In genomic region chr11:63708412-63708811, GRCm38 (mm10) we compare ENCODE assay signal across 13 mouse cellular contexts.
DNase-seq lines count a peak whose midpoint lies in the region; ATAC-seq and TF ChIP-seq lines count a peak whose summit lies in the region.
"Had no signal": no experiment of that assay in that cellular context is flagged by ENCODE, and none has a peak within 500 bp of the region (broad histone marks: within the 10 kb centered on the region; RNA-seq: fewer than 3 reads in every experiment).

No protein-coding gene starts in this region.

- H3K4me2 ChIP-seq in embryonic facial prominence, embryonic 14.5 days (ENCODE audit: low read depth, low read length), result no peak overlapping the region
- H3K4me2 ChIP-seq in midbrain, postnatal 0 days (ENCODE audit: low read depth, low read length, poor library complexity, severe bottlenecking), result no peak overlapping the region
- no peak overlapping the region for H3K4me2 ChIP-seq in midbrain, embryonic 11.5 days
- H3K4me2 ChIP-seq: embryonic facial prominence, embryonic 15.5 days had no signal

- H3K9me3 ChIP-seq in embryonic facial prominence, embryonic 14.5 days (ENCODE audit: control insufficient read depth, low read length), result no peaks in the 10 kb centered on the region
- H3K9me3 ChIP-seq in embryonic facial prominence, embryonic 10.5 days, result no peaks in the 10 kb centered on the region
- no peaks in the 10 kb centered on the region for H3K9me3 ChIP-seq in midbrain, postnatal 0 days (ENCODE audit: low read length)
- H3K9me3 ChIP-seq in midbrain, embryonic 11.5 days (ENCODE audit: control insufficient read depth, low read length), result no peaks in the 10 kb centered on the region
- H3K9me3 ChIP-seq: embryonic facial prominence, embryonic 15.5 days; hindbrain, embryonic 10.5 days had no signal

- no peaks in the 10 kb centered on the region for H3K36me3 ChIP-seq in embryonic facial prominence, embryonic 14.5 days (ENCODE audit: control insufficient read depth, insufficient read depth, low read length)
- no peaks in the 10 kb centered on the region for H3K36me3 ChIP-seq in embryonic facial prominence, embryonic 10.5 days (replicated peaks)
- no peaks in the 10 kb centered on the region for H3K36me3 ChIP-seq in midbrain, postnatal 0 days (ENCODE audit: insufficient read depth, low read length)
- H3K36me3 ChIP-seq in midbrain, embryonic 11.5 days (ENCODE audit: control insufficient read depth, insufficient read depth, low read length), result no peaks in the 10 kb centered on the region
- H3K36me3 ChIP-seq: embryonic facial prominence, embryonic 15.5 days; hindbrain, embryonic 10.5 days had no signal

- H3K27ac ChIP-seq in embryonic facial prominence, embryonic 14.5 days (replicated peaks; ENCODE audit: low read depth, low read length), result no peak overlapping the region
- no peak overlapping the region for H3K27ac ChIP-seq in embryonic facial prominence, embryonic 10.5 days (replicated peaks)
- no peak overlapping the region for H3K27ac ChIP-seq in midbrain, postnatal 0 days (ENCODE audit: low read depth, low read length)
- no peak overlapping the region for H3K27ac ChIP-seq in midbrain, embryonic 11.5 days (ENCODE audit: low read depth, low read length)
- H3K27ac ChIP-seq: embryonic facial prominence, embryonic 15.5 days; hindbrain, embryonic 10.5 days; macrophage had no signal

- H3K9ac ChIP-seq in embryonic facial prominence, embryonic 14.5 days (ENCODE audit: low read depth, low read length), result no peak overlapping the region
- no peak overlapping the region for H3K9ac ChIP-seq in midbrain, postnatal 0 days (replicated peaks; ENCODE audit: low read length, poor library complexity, severe bottlenecking)
- H3K9ac ChIP-seq in midbrain, embryonic 11.5 days (ENCODE audit: low read length), result no peak overlapping the region
- H3K9ac ChIP-seq: embryonic facial prominence, embryonic 15.5 days had no signal

- TF ChIP-seq CTCF in midbrain, postnatal 0 days (IDR thresholded peaks at IDR 0.05), result no peak

- DNase-seq in embryonic facial prominence, embryonic 14.5 days (ENCODE audit: low spot score), result peak; percentile 45
- DNase-seq in embryonic facial prominence, embryonic 10.5 days (ENCODE audit: low spot score), result no peak
- DNase-seq in midbrain, postnatal 0 days (ENCODE audit: low spot score), result peak; percentile 62
- no peak for DNase-seq in midbrain, embryonic 11.5 days (ENCODE audit: low spot score, missing footprints)
- DNase-seq in left cerebral cortex, postnatal 4 days, result peak; percentile 79
- peak; percentile 77 for DNase-seq in right cerebral cortex, postnatal 4 days
- no peak for DNase-seq in thymus, postnatal 36 days
- no peak for DNase-seq in embryo, embryonic 10.5 days (ENCODE audit: low spot score)
- DNase-seq: kidney, postnatal 36 days had no signal

- intact Hi-C loops in left cerebral cortex, postnatal 4 days (cut with DNase I), result no loop called here

- 52% methylated on average over 4 of the region's 4 CpGs for WGBS in embryonic facial prominence, embryonic 14.5 days
- WGBS in embryonic facial prominence, embryonic 10.5 days, result 82% methylated on average over 4 of the region's 4 CpGs
- 73% methylated on average over 4 of the region's 4 CpGs for WGBS in midbrain, postnatal 0 days
- WGBS in midbrain, embryonic 11.5 days, result 79% methylated on average over 4 of the region's 4 CpGs

- no peak overlapping the region for H3K4me3 ChIP-seq in embryonic facial prominence, embryonic 14.5 days (ENCODE audit: low read depth, low read length)
- H3K4me3 ChIP-seq in embryonic facial prominence, embryonic 10.5 days, result no peak overlapping the region
- H3K4me3 ChIP-seq in midbrain, postnatal 0 days (ENCODE audit: low read depth, low read length), result no peak overlapping the region
- H3K4me3 ChIP-seq in midbrain, embryonic 11.5 days (ENCODE audit: low read depth, low read length), result no peak overlapping the region
- H3K4me3 ChIP-seq: embryonic facial prominence, embryonic 15.5 days; hindbrain, embryonic 10.5 days had no signal

- 0 out of 2 replicates have a peak, but pooled peaks cover 17% of the 10 kb centered on the region for H3K4me1 ChIP-seq in embryonic facial prominence, embryonic 14.5 days (ENCODE audit: control insufficient read depth, insufficient read depth, low read length)
- peaks cover 50% of the 10 kb centered on the region for H3K4me1 ChIP-seq in embryonic facial prominence, embryonic 10.5 days
- no peaks in the 10 kb centered on the region for H3K4me1 ChIP-seq in midbrain, postnatal 0 days (ENCODE audit: insufficient read depth, low read length)
- peaks cover 24% of the 10 kb centered on the region for H3K4me1 ChIP-seq in midbrain, embryonic 11.5 days (ENCODE audit: control insufficient read depth, insufficient read depth, low read length)

- ATAC-seq in embryonic facial prominence, embryonic 14.5 days (ENCODE audit: low read depth), result no peak
- ATAC-seq in midbrain, postnatal 0 days (ENCODE audit: low FRiP score), result no peak
- ATAC-seq in midbrain, embryonic 11.5 days (ENCODE audit: low FRiP score), result no peak

- H3K27me3 ChIP-seq in embryonic facial prominence, embryonic 14.5 days (replicated peaks; ENCODE audit: control insufficient read depth, insufficient read depth, low read length), result no peaks in the 10 kb centered on the region
- H3K27me3 ChIP-seq in embryonic facial prominence, embryonic 10.5 days (replicated peaks; ENCODE audit: low read depth, poor library complexity, severe bottlenecking), result peaks cover 46% of the 10 kb centered on the region
- no peaks in the 10 kb centered on the region for H3K27me3 ChIP-seq in midbrain, postnatal 0 days (ENCODE audit: insufficient read depth, low read length)
- no peaks in the 10 kb centered on the region for H3K27me3 ChIP-seq in midbrain, embryonic 11.5 days (ENCODE audit: control insufficient read depth, insufficient read depth, low read length)
- H3K27me3 ChIP-seq: CH12.LX; embryonic facial prominence, embryonic 15.5 days had no signal

Comparison
In these comparisons a context has a peak if more than half of its experiments do, and no peak if none do; other contexts are left out.
1. DNase-seq: peak in embryonic facial prominence, embryonic 14.5 days (single experiment), midbrain, postnatal 0 days (single experiment), left cerebral cortex, postnatal 4 days (single experiment) and right cerebral cortex, postnatal 4 days (single experiment); none in embryonic facial prominence, embryonic 10.5 days (single experiment), midbrain, embryonic 11.5 days (single experiment), thymus, postnatal 36 days (0 of 2) and embryo, embryonic 10.5 days (single experiment).